Mouse (Mus musculus) neural tube, embryonic 15.5 days (tissue): ENCODE measurements around the gene Sox12. TPM values are rescaled to one million over a fixed set of nuclear protein-coding genes. Genes with fewer than 3 reads are reported as not detected.
"Not testable (repeated sequence)": the region's sequence is repeated elsewhere in the genome, so short reads cannot be mapped to it uniquely, and the experiment has no call there.

Experiments
- ATAC-seq: fragments of 200-750 bp; cut with Nextera tagmentation; 2 replicates; pipeline ENCODE4 v1.8.0; 2017; ENCODE audit warnings: mild to moderate bottlenecking, moderate TSS enrichment, moderate library complexity; ENCODE audit not compliant: low FRiP score
- H3K27ac ChIP-seq: fragments of 300-500 bp; sonication (generic); replicated peaks from 2 replicates; pipeline ENCODE4 v1.5.1; 2015; ENCODE audit warnings: mild to moderate bottlenecking, inconsistent platforms
- H3K27me3 ChIP-seq: fragments of 300-500 bp; sonication (generic); replicated peaks from 2 replicates; pipeline ENCODE4 v1.6.1; 2015; ENCODE audit warnings: inconsistent platforms
- H3K36me3 ChIP-seq: fragments of 300-500 bp; sonication (generic); 2 replicates; pipeline ENCODE4 v1.6.1; 2015; ENCODE audit warnings: inconsistent platforms
- H3K4me1 ChIP-seq: fragments of 300-500 bp; sonication (generic); 2 replicates; pipeline ENCODE4 v1.6.1; 2015; ENCODE audit warnings: inconsistent platforms
- H3K4me2 ChIP-seq: fragments of 300-500 bp; sonication (generic); 2 replicates; pipeline ENCODE4 v1.6.1; 2015; ENCODE audit warnings: inconsistent platforms, mild to moderate bottlenecking, moderate library complexity
- H3K4me3 ChIP-seq: fragments of 300-500 bp; sonication (generic); replicated peaks from 2 replicates; pipeline ENCODE4 v1.5.1; 2015; ENCODE audit warnings: mild to moderate bottlenecking, inconsistent platforms
- H3K9ac ChIP-seq: fragments of 300-500 bp; sonication (generic); replicated peaks from 2 replicates; pipeline ENCODE4 v1.6.1; 2015; ENCODE audit warnings: mild to moderate bottlenecking, inconsistent platforms
- H3K9me3 ChIP-seq: fragments of 300-500 bp; sonication (generic); replicated peaks from 2 replicates; pipeline ENCODE4 v1.6.1; 2016; ENCODE audit warnings: inconsistent platforms
- WGBS: fragments of 180-500 bp; shearing (Covaris S2); methylation state at CpG from one replicate; pipeline ENCODE4 v1.1.7; 2015; ENCODE audit warnings: mixed read lengths; 5-methylcytosine and 5-hydroxymethylcytosine counted together
- polyA plus RNA-seq: library from polyadenylated mRNA; unstranded; fragments of >200 nt; fragmentation: Nextera tagmentation; extraction: Ambion mirVana; gene quantifications from 2 replicates; pipeline ENCODE4 v1.2.1, GENCODE M21; 2015

Gene Sox12
- polyA plus RNA-seq: 10.1 and 12.1 TPM in 2 replicates

DNA sequence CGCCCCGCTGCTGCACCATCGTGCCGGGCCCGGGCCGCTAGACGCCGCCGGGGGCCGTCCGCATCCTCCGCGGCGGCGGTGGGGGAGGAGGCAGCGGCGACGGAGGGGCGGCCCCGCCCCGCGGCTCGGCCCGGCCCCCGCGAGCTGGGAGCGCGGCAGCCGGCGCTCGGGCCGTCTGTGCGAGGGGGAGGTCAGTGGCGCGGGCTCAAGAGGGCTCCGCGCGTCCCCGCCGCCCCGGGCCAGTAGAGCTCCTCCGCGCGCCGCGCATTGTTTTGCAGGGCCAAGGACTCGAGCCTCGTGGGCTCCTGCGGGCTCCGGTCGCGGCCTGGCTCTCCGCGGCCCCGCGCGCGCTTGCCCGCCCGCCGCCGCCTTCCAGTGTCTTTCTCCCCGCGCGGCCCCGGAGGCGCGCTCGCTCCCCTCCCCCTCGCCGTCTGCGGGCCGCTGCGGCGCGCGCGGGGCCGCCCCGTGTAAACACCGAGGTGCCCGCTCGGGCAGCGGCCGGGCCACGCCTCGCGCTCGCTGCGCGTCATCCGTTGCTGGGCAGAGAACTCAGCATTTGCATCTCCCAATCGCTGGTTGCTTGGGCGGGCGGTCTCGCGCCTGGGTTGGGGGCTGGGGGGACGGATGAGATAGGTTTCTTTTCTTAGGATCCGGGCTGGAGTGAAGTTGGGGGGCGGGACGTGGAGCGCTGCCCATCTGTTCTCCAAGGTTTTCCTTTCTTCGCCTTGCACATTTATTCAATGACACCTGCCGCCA is at the start of gene Sox12:
Sox12 (minus strand) TSS at position 384 of the 756 bp plus-strand sequence.
- under 1% methylated on average over 58 of the region's 104 CpGs for WGBS
- Histone ChIP-seq H3K4me3 (peak within 1 kb of the TSS; percentile 88), H3K27ac (peak within 1 kb of the TSS; percentile 99), H3K9me3 (no peaks in the 10 kb centered on the region), H3K4me2 (peak within 1 kb of the TSS; percentile 82), H3K4me1 (peaks cover 43% of the 10 kb centered on the region), H3K27me3 (no peaks in the 10 kb centered on the region), H3K9ac (peak within 1 kb of the TSS; percentile 97), H3K36me3 (no peaks in the 10 kb centered on the region)
- peak; percentile 79 for ATAC-seq

- no peak overlapping the region for H3K27ac ChIP-seq
- H3K9me3 ChIP-seq: no peaks in the 10 kb centered on the region
- no peak for ATAC-seq
- H3K27me3 ChIP-seq: no peaks in the 10 kb centered on the region
- H3K9ac ChIP-seq: no peak overlapping the region
- H3K4me2 ChIP-seq: no peak overlapping the region
- H3K36me3 ChIP-seq: no peaks in the 10 kb centered on the region
- H3K4me3 ChIP-seq: no peak overlapping the region
- 49% methylated on average over 5 of the region's 5 CpGs for WGBS
- no peaks in the 10 kb centered on the region for H3K4me1 ChIP-seq
These were observed 49.6 kb upstream of the Sox12 start for GRCm38 (mm10) chr2:152447461-152447860.

GRCm38 (mm10) chr2:152446642-152447041 is 48.8 kb upstream of the Sox12 start:
- Histone ChIP-seq H3K4me2 (no peak overlapping the region), H3K4me3 (no peak overlapping the region), H3K4me1 (no peaks in the 10 kb centered on the region), H3K9ac (no peak overlapping the region), H3K27ac (no peak overlapping the region), H3K27me3 (no peaks in the 10 kb centered on the region), H3K36me3 (no peaks in the 10 kb centered on the region), H3K9me3 (no peaks in the 10 kb centered on the region)
- whole genome bisulfite sequencing: 73% methylated on average over 2 of the region's 2 CpGs
- no peak for ATAC-seq

- no peak overlapping the region for H3K4me3 ChIP-seq
- H3K9ac ChIP-seq: no peak overlapping the region
- ATAC-seq: no peak
- no peaks in the 10 kb centered on the region for H3K4me1 ChIP-seq
- H3K27ac ChIP-seq: no peak overlapping the region
- no peaks in the 10 kb centered on the region; the same call in 1 of the 2 replicates for H3K27me3 ChIP-seq
- no peak overlapping the region for H3K4me2 ChIP-seq
- WGBS: 82% methylated on average over 8 of the region's 8 CpGs
- no peaks in the 10 kb centered on the region for H3K36me3 ChIP-seq
- H3K9me3 ChIP-seq: no peaks in the 10 kb centered on the region
These were observed 45.4 kb upstream of the Sox12 start for GRCm38 (mm10) chr2:152443281-152443680.

DNA sequence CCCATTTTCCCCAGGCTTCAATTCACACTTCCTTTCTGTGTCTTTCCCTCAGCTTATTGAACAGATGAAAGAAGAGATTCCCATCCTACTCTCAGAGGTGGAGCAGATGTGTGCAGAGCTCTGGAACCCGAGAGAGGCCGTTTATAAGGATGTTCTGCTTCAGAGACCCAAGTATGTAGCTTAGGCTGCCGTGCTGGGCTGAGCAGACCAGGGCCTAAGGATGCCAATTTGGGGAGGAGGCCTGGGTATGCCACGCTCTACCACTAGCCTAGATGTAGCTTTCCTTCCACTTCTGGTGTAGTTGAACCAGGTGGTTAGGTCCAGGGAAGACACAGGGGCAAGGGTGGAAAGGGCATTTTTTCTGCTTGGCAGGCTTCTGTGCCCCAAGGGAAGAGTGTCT is 44.5 kb upstream of the Sox12 start:
- 79% methylated on average over 4 of the region's 4 CpGs for WGBS
- Histone ChIP-seq H3K4me2 (no peak overlapping the region), H3K27ac (no peak overlapping the region), H3K9me3 (no peaks in the 10 kb centered on the region), H3K36me3 (no peaks in the 10 kb centered on the region), H3K4me1 (peaks cover 1% of the 10 kb centered on the region; the same call in 1 of the 2 replicates), H3K27me3 (no peaks in the 10 kb centered on the region; the same call in 1 of the 2 replicates), H3K4me3 (no peak overlapping the region), H3K9ac (no peak overlapping the region)
- ATAC-seq: no peak

DNA sequence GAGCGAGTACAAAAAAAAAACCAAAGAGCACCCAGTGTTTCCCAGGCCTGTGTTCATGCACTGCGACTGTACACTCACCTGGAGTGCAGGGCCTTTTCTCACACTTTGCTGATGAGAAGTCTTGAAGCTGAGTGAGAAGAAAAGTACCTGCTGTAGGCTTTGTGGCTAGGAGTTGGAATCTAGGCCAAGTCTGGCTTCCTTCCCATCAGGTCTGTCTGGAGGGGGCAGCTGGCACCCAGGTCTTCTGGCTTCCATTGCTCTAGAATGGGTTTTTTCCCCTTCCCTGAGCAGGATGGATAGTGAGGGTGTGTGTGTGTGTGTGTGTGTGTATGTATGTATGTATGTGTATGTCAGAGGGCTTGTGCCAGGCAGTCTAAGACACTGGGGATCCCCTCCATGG is 42.0 kb upstream of the Sox12 start:
- H3K27ac ChIP-seq: no peak overlapping the region
- ATAC-seq: no peak
- WGBS: 77% methylated on average over 2 of the region's 2 CpGs
- no peaks in the 10 kb centered on the region for H3K36me3 ChIP-seq
- no peaks in the 10 kb centered on the region for H3K9me3 ChIP-seq
- no peaks in the 10 kb centered on the region; the same call in 1 of the 2 replicates for H3K27me3 ChIP-seq
- H3K4me1 ChIP-seq: peaks cover 5% of the 10 kb centered on the region; the same call in 1 of the 2 replicates
- no peak overlapping the region for H3K4me3 ChIP-seq
- no peak overlapping the region for H3K9ac ChIP-seq
- H3K4me2 ChIP-seq: no peak overlapping the region

- Histone ChIP-seq H3K9ac (no peak overlapping the region), H3K27ac (no peak overlapping the region), H3K9me3 (no peaks in the 10 kb centered on the region), H3K4me3 (no peak overlapping the region), H3K4me1 (peaks cover 5% of the 10 kb centered on the region; the same call in 1 of the 2 replicates), H3K4me2 (no peak overlapping the region), H3K27me3 (no peaks in the 10 kb centered on the region; the same call in 1 of the 2 replicates), H3K36me3 (no peaks in the 10 kb centered on the region)
- ATAC-seq: no peak
- 70% methylated on average over 1 of the region's 1 CpGs for WGBS
These were observed 41.1 kb upstream of the Sox12 start for GRCm38 (mm10) chr2:152438963-152439362.

- Histone ChIP-seq H3K27ac (0 out of 2 replicates have a peak overlapping the region, but pooled peaks have one; percentile 20), H3K9ac (peak overlapping the region; percentile 47), H3K4me2 (peak overlapping the region; percentile 61), H3K4me3 (peak overlapping the region; percentile 27), H3K27me3 (no peaks in the 10 kb centered on the region; the same call in 1 of the 2 replicates), H3K9me3 (no peaks in the 10 kb centered on the region), H3K36me3 (no peaks in the 10 kb centered on the region), H3K4me1 (peaks cover 5% of the 10 kb centered on the region; the same call in 1 of the 2 replicates)
- ATAC-seq: peak; percentile 93
- WGBS: 3% methylated on average over 22 of the region's 23 CpGs
These were observed 39.4 kb upstream of the Sox12 start for GRCm38 (mm10) chr2:152436983-152437860.

- 0 out of 2 replicates have a peak overlapping the region, but pooled peaks have one; percentile 3 for H3K27ac ChIP-seq
- H3K27me3 ChIP-seq: no peaks in the 10 kb centered on the region; the same call in 1 of the 2 replicates
- 0 out of 2 replicates have a peak, but pooled peaks have one; percentile 13 for ATAC-seq
- H3K9me3 ChIP-seq: no peaks in the 10 kb centered on the region
- peaks cover 5% of the 10 kb centered on the region; the same call in 1 of the 2 replicates for H3K4me1 ChIP-seq
- no peak overlapping the region for H3K4me2 ChIP-seq
- WGBS: 59% methylated on average over 7 of the region's 7 CpGs
- no peak overlapping the region for H3K9ac ChIP-seq
- no peaks in the 10 kb centered on the region for H3K36me3 ChIP-seq
- no peak overlapping the region for H3K4me3 ChIP-seq
These were observed 38.6 kb upstream of the Sox12 start for GRCm38 (mm10) chr2:152436405-152436901.

GRCm38 (mm10) chr2:152428481-152428880 is 30.6 kb upstream of the Sox12 start:
- not testable (repeated sequence) for H3K36me3 ChIP-seq, H3K27ac ChIP-seq, H3K4me3 ChIP-seq, H3K27me3 ChIP-seq, H3K9ac ChIP-seq, H3K4me2 ChIP-seq, ATAC-seq, H3K9me3 ChIP-seq, H3K4me1 ChIP-seq
- WGBS: 87% methylated on average over 2 of the region's 2 CpGs

GRCm38 (mm10) chr2:152427493-152427892 is 29.6 kb upstream of the Sox12 start:
- Histone ChIP-seq H3K36me3 (no peaks in the 10 kb centered on the region), H3K4me1 (peaks cover 8% of the 10 kb centered on the region), H3K4me2 (peak overlapping the region; percentile 38), H3K9ac (no peak overlapping the region), H3K27me3 (no peaks in the 10 kb centered on the region), H3K9me3 (no peaks in the 10 kb centered on the region), H3K27ac (no peak overlapping the region), H3K4me3 (no peak overlapping the region)
- WGBS: 9% methylated on average over 12 of the region's 12 CpGs
- no peak for ATAC-seq
